Mouse (Mus musculus) megakaryocyte, embryonic 14.5 days (primary cell): ENCODE data around the gene Rnf144b.

Source experiments
- FLI1 ChIP-seq: IDR thresholded peaks from 2 replicates; pipeline ENCODE4 v1.6.1; 2012; ENCODE audit warnings: low read length, inconsistent platforms, mixed read lengths
- GATA1 ChIP-seq: IDR thresholded peaks from 3 replicates; pipeline ENCODE4 v1.6.1; 2012; ENCODE audit warnings: mixed read lengths, low read length, inconsistent platforms, borderline replicate concordance

GRCm38 (mm10) chr13:47178182-47178581 lies 55.7 kb downstream of the Rnf144b start:
- TF ChIP-seq GATA1 (no peak), FLI1 (no peak)
